Mouse (Mus musculus): ENCODE measurements around the gene Lrrk1. TPM values are rescaled to one million over a fixed set of nuclear protein-coding genes. Genes with fewer than 3 reads are reported as not detected.

The Lrrk1 gene
- polyA plus RNA-seq, 1 experiment, result 41.8 TPM

DNA sequence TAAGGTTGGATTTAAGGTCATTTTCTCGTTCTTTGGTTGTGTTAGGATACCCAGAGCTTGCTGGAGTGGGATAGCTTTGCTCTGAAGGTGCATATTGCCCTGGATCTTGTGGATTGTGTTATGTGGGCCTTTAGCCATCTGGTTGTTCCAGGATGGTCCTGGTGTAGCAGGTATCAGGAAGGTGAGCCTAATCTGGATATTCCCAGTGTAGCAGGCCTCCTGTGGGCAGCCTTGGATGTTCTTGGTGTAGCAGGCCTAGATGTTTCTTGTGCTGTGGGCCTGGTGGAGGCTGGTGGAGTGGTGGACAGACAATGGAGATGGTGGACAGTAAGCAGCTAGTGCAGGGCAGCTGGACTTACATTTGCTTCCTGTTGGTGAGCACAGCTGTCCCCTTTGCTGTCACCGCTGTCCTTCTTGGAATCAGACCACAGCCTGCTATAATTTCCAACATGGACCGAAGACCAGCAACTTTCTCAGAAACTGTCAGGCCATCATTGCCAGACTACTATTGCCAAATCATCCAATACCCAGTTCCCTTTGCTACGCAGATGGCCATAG is 146.2 kb downstream of the Lrrk1 start:
- H3K4me3 ChIP-seq (ENCODE audit: insufficient read depth, poor library complexity, severe bottlenecking), result no peak overlapping the region
- TF ChIP-seq CEBPB (IDR thresholded peaks at IDR 0.05; ENCODE audit: low read depth) (no peak), MYOG (IDR thresholded peaks at IDR 0.05; ENCODE audit: control insufficient read depth, extremely low read depth, insufficient read length) (no peak), FOSL1 (IDR thresholded peaks at IDR 0.05; ENCODE audit: insufficient read depth, low read length, poor library complexity, severe bottlenecking) (no peak)
- H3K79me3 ChIP-seq (ENCODE audit: low read depth), result no peaks in the 10 kb centered on the region
- no peak overlapping the region for H3ac ChIP-seq (ENCODE audit: control insufficient read depth, insufficient read length, low read depth)
- H3K27me3 ChIP-seq (ENCODE audit: control insufficient read depth, insufficient read depth, insufficient read length), result no peaks in the 10 kb centered on the region
- no peaks in the 10 kb centered on the region for H3K36me3 ChIP-seq (ENCODE audit: control insufficient read depth, insufficient read depth)
- no peaks in the 10 kb centered on the region for H3K79me2 ChIP-seq (ENCODE audit: control insufficient read depth, insufficient read depth)

DNA sequence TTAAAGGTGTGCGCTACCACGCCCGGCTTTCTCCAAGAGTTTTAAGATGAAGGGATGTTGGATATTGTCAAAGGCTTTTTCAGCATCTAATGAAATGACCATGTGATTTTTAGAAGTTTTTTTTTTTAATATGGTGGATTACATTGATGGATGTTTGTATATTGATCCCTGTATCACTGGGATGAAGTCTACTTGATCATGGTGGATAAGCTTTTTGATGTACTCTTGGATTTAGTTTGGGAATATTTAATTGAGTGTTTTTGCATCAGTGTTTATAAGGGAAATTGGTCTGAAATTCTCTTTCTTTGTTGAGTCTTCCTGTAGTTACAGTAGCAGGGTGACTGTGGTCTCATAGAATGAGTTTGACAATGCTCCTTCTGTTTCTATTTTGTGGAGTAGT is 150.0 kb downstream of the Lrrk1 start:
- Histone ChIP-seq H3K4me3 (ENCODE audit: insufficient read depth, poor library complexity, severe bottlenecking) (no peak overlapping the region), H3K36me3 (ENCODE audit: control insufficient read depth, insufficient read depth) (no peaks in the 10 kb centered on the region), H3K27me3 (ENCODE audit: control insufficient read depth, insufficient read depth, insufficient read length) (no peaks in the 10 kb centered on the region), H3K79me2 (ENCODE audit: control insufficient read depth, insufficient read depth) (no peaks in the 10 kb centered on the region), H3K79me3 (ENCODE audit: low read depth) (no peaks in the 10 kb centered on the region), H3ac (ENCODE audit: control insufficient read depth, insufficient read length, low read depth) (no peak overlapping the region)
- no peak for TF ChIP-seq MYOD1 (IDR thresholded peaks at IDR 0.05; ENCODE audit: control insufficient read depth, insufficient read length, low read depth)
- no peak for TF ChIP-seq CEBPB (IDR thresholded peaks at IDR 0.05; ENCODE audit: low read depth)
- TF ChIP-seq USF1 (IDR thresholded peaks at IDR 0.05; ENCODE audit: low read depth), result no peak
- TF ChIP-seq FOSL1 (IDR thresholded peaks at IDR 0.05; ENCODE audit: insufficient read depth, low read length, poor library complexity, severe bottlenecking), result no peak
- TF ChIP-seq MYOG (IDR thresholded peaks at IDR 0.05; ENCODE audit: control insufficient read depth, extremely low read depth, insufficient read length), result no peak

DNA sequence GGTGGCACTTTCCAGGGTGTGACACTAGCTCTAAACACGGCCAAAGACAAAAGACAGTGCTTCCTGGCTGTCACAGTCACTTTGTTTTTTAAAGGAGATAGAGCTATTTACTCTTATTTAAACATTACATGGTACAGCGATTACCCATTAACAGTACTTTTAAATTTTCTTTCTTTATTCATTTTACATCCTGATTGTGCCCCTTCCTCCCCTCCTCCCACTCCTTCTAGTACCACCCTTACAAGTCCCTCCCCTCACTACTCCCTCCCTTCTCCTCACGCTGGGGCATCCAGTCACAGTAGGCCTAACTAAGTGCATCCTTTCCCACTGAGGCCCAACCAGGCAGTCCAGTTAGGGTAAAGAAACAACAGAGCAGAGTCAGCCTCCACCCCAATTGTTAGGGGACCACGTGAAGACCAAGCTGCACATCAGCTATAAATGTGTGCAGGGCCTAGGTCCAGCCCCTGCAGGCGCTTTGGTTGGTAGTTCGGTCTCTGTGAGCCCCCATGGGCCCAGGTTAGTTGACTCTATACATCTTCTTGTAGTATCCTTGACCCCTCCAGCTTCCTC is 154.1 kb downstream of the Lrrk1 start:
- no peak overlapping the region for H3K4me3 ChIP-seq (ENCODE audit: insufficient read depth, poor library complexity, severe bottlenecking)
- no peak overlapping the region for H3ac ChIP-seq (ENCODE audit: control insufficient read depth, insufficient read length, low read depth)
- H3K36me3 ChIP-seq (ENCODE audit: control insufficient read depth, insufficient read depth), result no peaks in the 10 kb centered on the region
- no peaks in the 10 kb centered on the region for H3K79me3 ChIP-seq (ENCODE audit: low read depth)
- no peaks in the 10 kb centered on the region for H3K27me3 ChIP-seq (ENCODE audit: control insufficient read depth, insufficient read depth, insufficient read length)
- no peaks in the 10 kb centered on the region for H3K79me2 ChIP-seq (ENCODE audit: control insufficient read depth, insufficient read depth)
- no peak for TF ChIP-seq CEBPB (IDR thresholded peaks at IDR 0.05; ENCODE audit: low read depth)
- no peak for TF ChIP-seq MYOG (IDR thresholded peaks at IDR 0.05; ENCODE audit: control insufficient read depth, extremely low read depth, insufficient read length)
- no peak for TF ChIP-seq FOSL1 (IDR thresholded peaks at IDR 0.05; ENCODE audit: insufficient read depth, low read length, poor library complexity, severe bottlenecking)
- no peak for TF ChIP-seq MYOD1 (IDR thresholded peaks at IDR 0.05; ENCODE audit: control insufficient read depth, insufficient read length, low read depth)
- no peak for TF ChIP-seq CTCF (IDR thresholded peaks at IDR 0.05; ENCODE audit: control insufficient read depth, insufficient read depth, insufficient read length)
- TF ChIP-seq USF1 (IDR thresholded peaks at IDR 0.05; ENCODE audit: low read depth), result no peak
- TF ChIP-seq MAX (IDR thresholded peaks at IDR 0.05), result no peak

DNA sequence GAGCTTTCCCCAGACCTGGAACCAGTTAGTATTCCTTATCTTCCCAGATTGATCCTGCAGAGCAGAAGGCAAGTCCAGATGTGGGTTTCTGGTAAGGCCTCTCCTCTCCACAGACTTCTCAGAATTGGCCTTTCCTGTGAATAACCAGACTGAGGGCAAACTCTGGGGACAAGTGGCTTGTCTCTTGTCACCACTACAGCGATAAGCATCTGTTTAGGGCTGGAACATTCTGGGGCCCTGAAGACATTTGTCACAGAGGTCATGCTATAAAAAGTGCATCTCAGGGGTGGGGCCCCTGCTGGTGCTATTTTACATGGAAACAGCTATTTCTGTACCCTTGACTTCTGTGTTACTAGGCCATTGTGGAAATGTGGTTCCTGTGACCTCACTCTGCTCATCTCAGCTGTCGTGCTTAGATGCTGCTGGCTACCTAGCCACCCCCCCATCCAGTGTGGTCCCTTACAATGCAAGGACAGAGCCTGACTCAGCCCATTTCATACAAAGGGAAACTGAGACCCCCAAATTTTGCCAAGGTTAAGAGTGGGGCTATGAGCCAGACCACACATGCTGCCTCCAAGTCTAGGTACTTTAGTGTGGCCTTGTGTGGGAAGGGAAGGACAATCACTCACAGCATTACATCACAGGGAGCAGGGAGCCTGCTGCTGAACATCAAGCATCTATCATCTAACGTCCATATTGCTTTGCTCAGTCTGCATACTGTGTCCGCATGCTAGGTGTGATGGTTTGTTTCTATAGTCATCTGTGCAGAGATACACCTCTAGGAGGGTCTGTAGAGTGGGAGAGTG is 154.8 kb downstream of the Lrrk1 start:
- Histone ChIP-seq H3K36me3 (ENCODE audit: control insufficient read depth, insufficient read depth) (no peaks in the 10 kb centered on the region), H3K79me2 (ENCODE audit: control insufficient read depth, insufficient read depth) (no peaks in the 10 kb centered on the region), H3K4me3 (ENCODE audit: insufficient read depth, poor library complexity, severe bottlenecking) (no peak overlapping the region), H3K27me3 (ENCODE audit: control insufficient read depth, insufficient read depth, insufficient read length) (no peaks in the 10 kb centered on the region), H3K79me3 (ENCODE audit: low read depth) (no peaks in the 10 kb centered on the region), H3ac (ENCODE audit: control insufficient read depth, insufficient read length, low read depth) (no peak overlapping the region)
- TF ChIP-seq MAX (IDR thresholded peaks at IDR 0.05), result no peak
- TF ChIP-seq CEBPB (IDR thresholded peaks at IDR 0.05; ENCODE audit: low read depth), result no peak
- TF ChIP-seq CTCF (IDR thresholded peaks at IDR 0.05; ENCODE audit: control insufficient read depth, insufficient read depth, insufficient read length), result no peak
- no peak for TF ChIP-seq MYOD1 (IDR thresholded peaks at IDR 0.05; ENCODE audit: control insufficient read depth, insufficient read length, low read depth)
- no peak for TF ChIP-seq FOSL1 (IDR thresholded peaks at IDR 0.05; ENCODE audit: insufficient read depth, low read length, poor library complexity, severe bottlenecking)
- TF ChIP-seq USF1 (IDR thresholded peaks at IDR 0.05; ENCODE audit: low read depth), result no peak
- no peak for TF ChIP-seq MYOG (IDR thresholded peaks at IDR 0.05; ENCODE audit: control insufficient read depth, extremely low read depth, insufficient read length)

DNA sequence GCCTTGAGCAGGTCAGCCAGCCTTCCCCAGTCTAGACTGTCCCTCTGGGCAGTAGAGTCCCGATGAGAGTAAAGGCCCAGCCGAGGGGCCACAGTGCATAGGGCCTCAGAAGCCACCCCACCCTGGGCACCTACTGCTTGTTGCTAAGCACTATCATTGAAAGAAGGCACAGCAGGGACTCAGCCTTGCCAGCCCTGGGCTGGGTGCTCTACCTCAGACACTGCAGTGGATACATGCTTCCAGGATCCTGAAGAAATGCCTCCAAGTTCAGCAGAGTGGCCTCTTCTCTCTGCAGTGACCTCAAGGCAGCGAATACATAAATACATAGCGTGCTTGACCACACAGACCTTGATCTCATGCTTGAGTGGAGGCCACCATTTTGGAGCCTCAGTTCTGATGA is 156.3 kb downstream of the Lrrk1 start:
- H3K79me3 ChIP-seq (ENCODE audit: low read depth), result no peaks in the 10 kb centered on the region
- no peak overlapping the region for H3K4me3 ChIP-seq (ENCODE audit: insufficient read depth, poor library complexity, severe bottlenecking)
- no peak overlapping the region for H3ac ChIP-seq (ENCODE audit: control insufficient read depth, insufficient read length, low read depth)

More for the DNA sequence above, 156.3 kb downstream of the Lrrk1 start:
- no peaks in the 10 kb centered on the region for H3K27me3 ChIP-seq (ENCODE audit: control insufficient read depth, insufficient read depth, insufficient read length)
- no peaks in the 10 kb centered on the region for H3K36me3 ChIP-seq (ENCODE audit: control insufficient read depth, insufficient read depth)
- H3K79me2 ChIP-seq (ENCODE audit: control insufficient read depth, insufficient read depth), result no peaks in the 10 kb centered on the region
- TF ChIP-seq MYOG (IDR thresholded peaks at IDR 0.05; ENCODE audit: control insufficient read depth, extremely low read depth, insufficient read length) (no peak), CEBPB (IDR thresholded peaks at IDR 0.05; ENCODE audit: low read depth) (no peak), USF1 (IDR thresholded peaks at IDR 0.05; ENCODE audit: low read depth) (no peak), FOSL1 (IDR thresholded peaks at IDR 0.05; ENCODE audit: insufficient read depth, low read length, poor library complexity, severe bottlenecking) (no peak), CTCF (IDR thresholded peaks at IDR 0.05; ENCODE audit: control insufficient read depth, insufficient read depth, insufficient read length) (no peak), MAX (IDR thresholded peaks at IDR 0.05) (no peak), MYOD1 (IDR thresholded peaks at IDR 0.05; ENCODE audit: control insufficient read depth, insufficient read length, low read depth) (no peak)

All from C2C12 (cell line).